Mouse (Mus musculus): ENCODE measurements around the gene Gpr37l1. TPM values are rescaled to one million over a fixed set of nuclear protein-coding genes. Genes with fewer than 3 reads are reported as not detected.

Gpr37l1 gene
- polyA plus RNA-seq, 1 experiment from 2014 or later = 6.1 TPM

DNA sequence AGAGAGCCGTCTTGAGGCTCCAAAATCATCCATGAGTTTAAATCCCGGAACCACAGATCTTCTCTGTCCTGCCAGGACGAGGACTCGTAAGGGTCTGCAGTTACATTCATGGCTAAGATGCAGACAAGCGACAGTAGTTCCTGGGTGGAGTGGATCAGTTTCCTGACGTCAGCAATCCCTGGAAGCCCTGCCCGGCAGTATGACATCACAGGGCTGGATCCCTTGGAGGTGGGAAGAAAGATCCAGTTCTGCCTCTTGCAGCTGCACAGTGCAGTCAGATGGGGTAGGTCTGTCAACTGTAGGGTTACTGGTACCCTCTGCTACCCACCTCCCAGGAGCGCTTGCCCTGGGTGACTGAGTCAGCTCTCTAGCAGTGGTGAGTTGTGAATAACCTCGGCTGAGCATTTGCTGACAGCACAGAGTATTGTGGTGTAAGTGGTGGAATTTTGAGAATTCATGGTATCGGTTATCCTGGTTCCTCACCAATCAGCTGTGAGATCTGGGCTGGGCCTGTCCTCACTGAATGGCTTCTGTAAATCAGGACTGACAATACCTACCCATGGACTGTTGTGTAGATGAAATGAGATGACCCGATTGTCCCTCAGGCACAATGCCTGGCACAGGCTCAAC lies 16.6 kb upstream of the Gpr37l1 start:
- Histone ChIP-seq H3K27me3 (replicated peaks; ENCODE audit: control insufficient read depth, insufficient read depth, low read length) (no peaks in the 10 kb centered on the region), H3K4me1 (ENCODE audit: control insufficient read depth, insufficient read depth, low read depth, low read length) (no peaks in the 10 kb centered on the region), H3K9ac (ENCODE audit: low read depth, low read length) (no peak overlapping the region), H3K9me3 (ENCODE audit: control insufficient read depth, low read length) (no peaks in the 10 kb centered on the region), H3K4me3 (ENCODE audit: low read length) (no peak overlapping the region), H3K27ac (ENCODE audit: low read depth, low read length) (no peak overlapping the region), H3K36me3 (ENCODE audit: control insufficient read depth, insufficient read depth, low read length) (no peaks in the 10 kb centered on the region), H3K4me2 (ENCODE audit: low read length) (no peak overlapping the region)
- WGBS = 77% methylated on average over 11 of the region's 11 CpGs
- ATAC-seq = no peak

DNA sequence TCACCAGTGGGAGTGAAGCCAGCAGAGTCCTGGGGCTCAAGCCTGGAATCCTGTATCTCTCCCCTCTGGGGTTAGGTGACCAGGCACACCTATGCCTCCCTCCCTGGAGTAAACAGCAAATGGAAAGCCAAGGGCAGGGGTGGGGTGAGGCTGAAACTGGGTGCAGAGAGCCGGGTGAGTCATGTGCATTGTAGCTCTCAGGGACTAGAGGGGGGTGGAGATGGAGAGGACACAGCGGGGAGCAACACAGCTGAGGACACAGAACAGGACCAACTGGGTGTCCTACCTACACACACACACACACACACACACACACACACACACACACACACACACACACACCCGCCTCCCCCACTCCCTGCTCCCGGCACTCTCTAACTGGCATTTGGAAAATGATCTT lies 16.0 kb upstream of the Gpr37l1 start:
- Histone ChIP-seq H3K27ac (ENCODE audit: low read depth, low read length) (no peak overlapping the region), H3K36me3 (ENCODE audit: control insufficient read depth, insufficient read depth, low read length) (no peaks in the 10 kb centered on the region), H3K9me3 (ENCODE audit: control insufficient read depth, low read length) (no peaks in the 10 kb centered on the region), H3K4me3 (ENCODE audit: low read length) (no peak overlapping the region), H3K27me3 (replicated peaks; ENCODE audit: control insufficient read depth, insufficient read depth, low read length) (no peaks in the 10 kb centered on the region), H3K4me1 (ENCODE audit: control insufficient read depth, insufficient read depth, low read depth, low read length) (no peaks in the 10 kb centered on the region), H3K9ac (ENCODE audit: low read depth, low read length) (no peak overlapping the region), H3K4me2 (ENCODE audit: low read length) (no peak overlapping the region)
- no peak for ATAC-seq
- WGBS = 72% methylated on average over 3 of the region's 4 CpGs

DNA sequence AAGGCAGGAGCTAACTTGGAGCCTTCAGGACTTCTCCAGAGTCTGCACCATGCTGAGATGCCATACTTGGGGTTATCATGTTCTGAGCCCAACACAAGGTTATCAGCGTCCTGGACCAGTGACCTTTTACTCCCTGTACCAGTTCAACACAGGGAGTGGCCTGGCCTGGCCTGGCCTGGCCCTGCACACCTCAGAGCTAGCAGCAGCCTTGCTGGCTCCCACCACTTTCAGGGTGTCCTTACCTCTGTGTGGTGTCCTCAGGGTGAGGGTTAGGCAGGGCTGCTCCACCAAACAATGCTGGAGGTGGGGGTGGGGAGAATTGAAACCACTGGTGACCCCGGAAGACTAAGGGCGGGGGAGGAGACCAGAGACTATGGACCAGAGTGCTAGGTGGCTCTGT lies 15.5 kb upstream of the Gpr37l1 start:
- H3K27ac ChIP-seq (ENCODE audit: low read depth, low read length) = no peak overlapping the region
- H3K36me3 ChIP-seq (ENCODE audit: control insufficient read depth, insufficient read depth, low read length) = no peaks in the 10 kb centered on the region
- no peak overlapping the region for H3K4me2 ChIP-seq (ENCODE audit: low read length)
- H3K4me3 ChIP-seq (ENCODE audit: low read length) = no peak overlapping the region
- WGBS = 74% methylated on average over 3 of the region's 3 CpGs
- no peaks in the 10 kb centered on the region for H3K4me1 ChIP-seq (ENCODE audit: control insufficient read depth, insufficient read depth, low read depth, low read length)
- no peak for ATAC-seq
- H3K9me3 ChIP-seq (ENCODE audit: control insufficient read depth, low read length) = no peaks in the 10 kb centered on the region
- no peaks in the 10 kb centered on the region for H3K27me3 ChIP-seq (replicated peaks; ENCODE audit: control insufficient read depth, insufficient read depth, low read length)
- no peak overlapping the region for H3K9ac ChIP-seq (ENCODE audit: low read depth, low read length)

DNA sequence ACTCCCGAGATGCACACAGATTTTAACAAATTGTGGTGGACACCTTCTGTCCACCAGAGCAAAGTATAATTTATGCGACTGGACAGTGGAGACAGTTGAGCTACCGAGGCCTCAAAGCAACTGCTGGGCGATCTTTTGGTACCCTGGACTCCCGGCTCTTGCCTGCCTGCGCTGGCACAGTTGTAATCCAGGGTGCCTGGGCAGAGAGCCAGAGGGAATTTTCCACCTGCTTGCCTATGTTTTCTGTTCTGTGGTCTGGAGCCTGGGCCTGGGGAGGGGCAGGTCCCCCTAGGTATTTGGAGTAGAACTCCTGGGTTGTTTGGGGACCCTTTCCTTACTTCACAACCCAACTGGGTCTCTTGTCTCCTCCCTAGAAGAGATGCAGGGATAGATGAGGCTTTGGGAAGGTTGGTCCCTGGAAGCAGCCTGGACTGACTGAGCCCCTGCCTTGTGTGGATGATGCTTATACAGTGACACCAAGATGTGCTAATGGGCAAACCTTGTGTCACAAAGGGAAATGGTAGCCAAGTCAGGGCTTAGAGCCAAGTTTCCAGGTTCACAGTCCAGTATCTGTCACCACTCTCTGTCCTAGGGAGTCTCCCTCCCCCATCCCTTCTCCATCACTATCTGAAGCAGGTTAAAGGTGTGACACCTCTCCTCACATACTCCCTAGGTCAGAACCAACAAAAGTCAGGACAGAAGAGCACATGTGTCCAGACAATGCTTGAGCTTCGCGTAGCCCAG lies 14.6 kb upstream of the Gpr37l1 start:
- H3K27me3 ChIP-seq (replicated peaks; ENCODE audit: control insufficient read depth, insufficient read depth, low read length) = no peaks in the 10 kb centered on the region
- H3K36me3 ChIP-seq (ENCODE audit: control insufficient read depth, insufficient read depth, low read length) = no peaks in the 10 kb centered on the region
- no peak overlapping the region for H3K27ac ChIP-seq (ENCODE audit: low read depth, low read length)
- no peaks in the 10 kb centered on the region for H3K9me3 ChIP-seq (ENCODE audit: control insufficient read depth, low read length)
- WGBS = 70% methylated on average over 8 of the region's 8 CpGs
- H3K4me1 ChIP-seq (ENCODE audit: control insufficient read depth, insufficient read depth, low read depth, low read length) = no peaks in the 10 kb centered on the region
- H3K4me2 ChIP-seq (ENCODE audit: low read length) = no peak overlapping the region
- ATAC-seq = no peak
- no peak overlapping the region for H3K9ac ChIP-seq (ENCODE audit: low read depth, low read length)
- H3K4me3 ChIP-seq (ENCODE audit: low read length) = no peak overlapping the region

DNA sequence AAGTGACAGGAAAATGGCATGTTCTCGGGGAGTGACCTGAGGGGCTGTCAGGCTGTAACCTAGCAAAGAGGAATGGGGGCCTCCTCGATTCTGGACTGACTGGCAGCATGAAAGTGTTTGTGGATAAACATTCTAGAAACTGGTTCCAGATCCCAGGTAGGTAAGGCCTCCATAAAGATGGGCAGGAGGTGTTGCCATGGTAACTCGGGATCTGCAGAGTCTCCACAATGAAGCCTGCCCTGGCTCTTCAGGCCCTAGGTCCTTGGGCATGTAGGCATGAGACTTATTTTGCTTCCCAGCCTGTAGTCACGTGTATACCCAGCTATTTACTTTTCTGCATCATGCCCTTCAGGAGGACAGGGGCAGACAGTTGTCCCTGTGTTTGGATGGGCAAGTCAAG lies 13.8 kb upstream of the Gpr37l1 start:
- H3K9me3 ChIP-seq (ENCODE audit: control insufficient read depth, low read length) = no peaks in the 10 kb centered on the region
- no peak overlapping the region for H3K9ac ChIP-seq (ENCODE audit: low read depth, low read length)
- H3K27ac ChIP-seq (ENCODE audit: low read depth, low read length) = no peak overlapping the region
- H3K36me3 ChIP-seq (ENCODE audit: control insufficient read depth, insufficient read depth, low read length) = no peaks in the 10 kb centered on the region
- H3K4me1 ChIP-seq (ENCODE audit: control insufficient read depth, insufficient read depth, low read depth, low read length) = no peaks in the 10 kb centered on the region
- H3K27me3 ChIP-seq (replicated peaks; ENCODE audit: control insufficient read depth, insufficient read depth, low read length) = no peaks in the 10 kb centered on the region
- no peak overlapping the region for H3K4me2 ChIP-seq (ENCODE audit: low read length)
- H3K4me3 ChIP-seq (ENCODE audit: low read length) = no peak overlapping the region
- WGBS = 75% methylated on average over 4 of the region's 4 CpGs
- ATAC-seq = no peak

DNA sequence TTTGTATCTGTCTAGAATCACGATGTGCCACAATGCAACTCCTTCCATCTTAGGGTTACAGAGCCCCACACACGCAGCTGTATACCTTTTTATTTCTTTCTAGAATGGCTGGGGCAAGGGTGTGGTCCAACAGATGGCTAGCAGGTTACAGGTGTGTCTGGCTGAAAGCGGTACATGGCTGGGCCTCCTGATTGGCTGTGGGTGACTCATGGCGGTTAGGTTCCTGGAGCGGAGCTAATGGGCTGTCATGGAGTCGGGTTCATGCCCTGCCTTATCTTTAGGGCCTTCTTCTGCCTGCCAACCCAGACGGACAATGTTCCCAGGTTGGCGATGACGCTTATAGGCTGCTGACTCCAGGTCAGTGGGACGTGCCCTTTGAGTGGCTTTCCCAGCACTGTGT lies 13.3 kb upstream of the Gpr37l1 start:
- no peaks in the 10 kb centered on the region for H3K4me1 ChIP-seq (ENCODE audit: control insufficient read depth, insufficient read depth, low read depth, low read length)
- no peak overlapping the region for H3K27ac ChIP-seq (ENCODE audit: low read depth, low read length)
- no peaks in the 10 kb centered on the region for H3K36me3 ChIP-seq (ENCODE audit: control insufficient read depth, insufficient read depth, low read length)
- no peak overlapping the region for H3K4me2 ChIP-seq (ENCODE audit: low read length)
- H3K9me3 ChIP-seq (ENCODE audit: control insufficient read depth, low read length) = no peaks in the 10 kb centered on the region
- no peak overlapping the region for H3K4me3 ChIP-seq (ENCODE audit: low read length)
- WGBS = 91% methylated on average over 10 of the region's 10 CpGs
- no peak overlapping the region for H3K9ac ChIP-seq (ENCODE audit: low read depth, low read length)
- ATAC-seq = no peak
- no peaks in the 10 kb centered on the region for H3K27me3 ChIP-seq (replicated peaks; ENCODE audit: control insufficient read depth, insufficient read depth, low read length)

DNA sequence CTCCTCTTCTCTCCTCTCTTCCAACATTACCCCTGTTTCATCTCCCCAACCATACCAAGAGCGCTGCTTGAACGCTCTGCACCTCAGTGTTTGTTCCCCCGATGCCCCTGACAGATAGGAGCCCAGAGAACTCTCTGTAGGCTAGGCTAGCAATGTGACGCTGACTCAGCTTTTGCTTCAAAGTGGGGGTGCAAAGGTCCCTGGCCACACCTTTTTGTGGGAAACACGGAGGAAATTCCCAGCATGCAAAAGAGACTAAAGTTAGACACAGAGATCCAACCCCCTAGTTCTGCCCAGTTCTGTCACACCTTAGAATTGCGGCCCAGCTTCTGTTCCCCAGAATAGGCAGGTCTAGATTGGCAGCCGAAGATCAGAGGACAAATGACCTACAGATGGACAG lies 11.4 kb upstream of the Gpr37l1 start:
- H3K4me3 ChIP-seq (ENCODE audit: low read length) = no peak overlapping the region

DNA sequence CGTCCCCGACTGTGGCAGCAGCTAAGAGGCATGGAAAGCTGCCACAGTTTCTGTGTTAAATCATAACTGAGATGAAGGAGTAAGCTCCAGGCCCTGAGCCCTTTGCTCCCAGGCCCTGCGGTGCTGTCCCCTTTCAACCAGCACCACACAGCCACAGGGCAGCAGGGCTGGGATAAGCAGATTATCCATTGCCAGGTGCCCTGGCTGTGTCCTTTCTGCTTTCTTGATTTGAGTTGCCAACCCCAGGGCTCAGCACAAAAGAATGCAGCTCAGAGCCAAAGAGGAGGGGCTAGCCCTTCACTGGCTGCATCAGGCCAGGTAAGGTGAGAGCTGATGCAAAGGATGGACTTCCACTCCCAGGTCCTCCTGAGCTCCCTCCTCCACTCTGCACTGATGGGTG lies 10.2 kb upstream of the Gpr37l1 start:
- Histone ChIP-seq H3K9me3 (ENCODE audit: control insufficient read depth, low read length) (no peaks in the 10 kb centered on the region), H3K4me3 (ENCODE audit: low read length) (no peak overlapping the region), H3K4me1 (ENCODE audit: control insufficient read depth, insufficient read depth, low read depth, low read length) (no peaks in the 10 kb centered on the region), H3K27ac (ENCODE audit: low read depth, low read length) (no peak overlapping the region), H3K9ac (ENCODE audit: low read depth, low read length) (no peak overlapping the region), H3K27me3 (replicated peaks; ENCODE audit: control insufficient read depth, insufficient read depth, low read length) (no peaks in the 10 kb centered on the region), H3K36me3 (ENCODE audit: control insufficient read depth, insufficient read depth, low read length) (no peaks in the 10 kb centered on the region), H3K4me2 (ENCODE audit: low read length) (no peak overlapping the region)
- no peak for ATAC-seq
- WGBS = 89% methylated on average over 3 of the region's 3 CpGs

More for the DNA sequence above, 11.4 kb upstream of the Gpr37l1 start:
- Histone ChIP-seq H3K9ac (ENCODE audit: low read depth, low read length) (no peak overlapping the region), H3K36me3 (ENCODE audit: control insufficient read depth, insufficient read depth, low read length) (no peaks in the 10 kb centered on the region), H3K27me3 (replicated peaks; ENCODE audit: control insufficient read depth, insufficient read depth, low read length) (no peaks in the 10 kb centered on the region), H3K4me2 (ENCODE audit: low read length) (no peak overlapping the region), H3K4me1 (ENCODE audit: control insufficient read depth, insufficient read depth, low read depth, low read length) (no peaks in the 10 kb centered on the region), H3K9me3 (ENCODE audit: control insufficient read depth, low read length) (no peaks in the 10 kb centered on the region), H3K27ac (ENCODE audit: low read depth, low read length) (no peak overlapping the region)
- no peak for ATAC-seq
- 83% methylated on average over 7 of the region's 7 CpGs for WGBS

DNA sequence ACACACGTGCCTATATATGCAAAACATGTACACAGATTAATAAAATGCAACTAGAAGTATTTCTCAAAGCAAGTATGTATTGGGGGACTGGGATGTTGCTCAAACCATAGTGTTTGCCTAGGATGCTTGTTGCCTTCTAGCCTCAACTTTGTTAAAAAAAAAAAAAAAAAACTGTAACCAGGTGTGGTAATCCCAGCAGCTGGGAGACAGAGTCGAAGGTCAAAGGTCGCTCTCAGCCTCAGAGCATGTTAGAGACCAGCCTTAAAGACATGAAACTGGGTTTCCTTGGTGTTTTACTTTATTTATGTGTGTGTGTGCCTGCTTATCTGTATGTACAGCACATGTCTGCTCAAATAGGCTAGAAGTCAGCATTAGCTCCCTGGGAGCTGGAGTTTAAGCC lies 7.7 kb upstream of the Gpr37l1 start:
- H3K4me1 ChIP-seq (ENCODE audit: control insufficient read depth, insufficient read depth, low read depth, low read length) = no peaks in the 10 kb centered on the region
- H3K27me3 ChIP-seq (replicated peaks; ENCODE audit: control insufficient read depth, insufficient read depth, low read length) = no peaks in the 10 kb centered on the region
- no peaks in the 10 kb centered on the region for H3K9me3 ChIP-seq (ENCODE audit: control insufficient read depth, low read length)
- WGBS = 75% methylated on average over 3 of the region's 3 CpGs
- ATAC-seq = no peak
- no peak overlapping the region for H3K27ac ChIP-seq (ENCODE audit: low read depth, low read length)
- no peak overlapping the region for H3K4me3 ChIP-seq (ENCODE audit: low read length)
- no peak overlapping the region for H3K9ac ChIP-seq (ENCODE audit: low read depth, low read length)
- H3K36me3 ChIP-seq (ENCODE audit: control insufficient read depth, insufficient read depth, low read length) = no peaks in the 10 kb centered on the region
- no peak overlapping the region for H3K4me2 ChIP-seq (ENCODE audit: low read length)
